Mouse (Mus musculus) thymus, postnatal 25 days (tissue): ENCODE data around the gene Mttp.
A peak's percentile ranks its signal among the peaks of the same experiment; 100 is the strongest.
"Not testable (repeated sequence)": the region's sequence is repeated elsewhere in the genome, so short reads cannot be mapped to it uniquely, and the experiment has no call there.

Source experiments
- DNase-seq: peaks from one replicate; pipeline ENCODE4 v3.0.0; 2022

Gene Mttp

DNA sequence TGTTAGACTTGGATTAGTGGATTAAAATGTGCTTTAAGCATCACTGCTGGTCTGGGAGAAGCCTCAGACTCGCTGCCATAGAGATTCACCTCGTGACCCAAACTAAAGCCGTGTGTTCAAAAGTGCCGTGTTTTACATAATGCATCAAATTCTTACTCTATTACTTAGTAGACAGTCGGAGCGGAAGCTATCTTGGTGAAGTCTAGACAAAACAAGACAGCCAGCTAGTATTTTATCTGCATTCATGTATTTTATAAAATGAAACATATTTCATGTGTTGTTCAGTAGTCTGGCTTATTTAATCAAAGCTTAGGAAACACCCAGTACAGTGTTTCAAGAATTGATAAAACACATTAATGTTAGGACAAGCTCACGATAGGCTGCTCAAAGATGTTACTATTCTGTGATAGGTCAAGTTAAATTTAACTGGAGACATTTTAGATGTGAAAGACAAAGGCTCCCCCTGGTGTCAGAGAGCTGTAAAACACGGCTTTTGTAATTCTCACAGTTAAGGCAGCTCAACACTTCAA is at the start of gene Mttp:
Gene Mttp, minus strand, starts transcription at position 327 of the 530 bp plus-strand sequence.
- peak; percentile 80 for DNase-seq

DNA sequence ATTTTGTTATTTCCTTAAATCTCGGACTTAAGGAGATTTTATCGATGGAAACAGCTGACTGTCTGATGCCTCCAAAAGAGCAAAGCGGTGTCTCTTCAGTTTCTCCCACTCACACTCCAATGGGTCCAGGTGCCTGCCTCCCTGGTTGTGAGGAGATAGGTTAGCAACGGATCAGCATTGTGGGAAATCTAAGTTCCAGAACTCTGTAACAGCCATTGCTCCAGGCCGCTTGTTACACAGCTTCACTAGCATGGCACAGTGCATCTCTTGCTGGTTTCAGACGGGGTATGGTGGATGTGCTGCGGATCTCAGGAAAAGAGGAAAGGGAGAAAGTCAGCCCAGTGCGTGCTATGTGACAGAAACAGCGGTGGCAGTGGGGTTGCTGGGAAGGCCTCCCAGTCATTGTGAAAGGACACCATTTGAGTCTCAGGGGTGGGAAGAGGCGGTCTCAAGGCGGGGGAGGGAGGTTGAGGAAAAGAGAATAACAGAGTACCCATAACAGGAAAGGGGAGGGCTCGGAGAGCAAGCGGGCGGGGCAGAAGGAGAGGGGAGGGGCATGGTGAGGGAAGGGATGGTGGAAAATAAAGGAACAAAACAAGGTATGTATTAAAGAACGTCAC is 49.0 kb upstream of the Mttp start, which contains the start of gene 4930579F01Rik:
Gene 4930579F01Rik, minus strand, starts transcription at position 143 of the 620 bp plus-strand sequence.
- DNase-seq = no peak

DNA sequence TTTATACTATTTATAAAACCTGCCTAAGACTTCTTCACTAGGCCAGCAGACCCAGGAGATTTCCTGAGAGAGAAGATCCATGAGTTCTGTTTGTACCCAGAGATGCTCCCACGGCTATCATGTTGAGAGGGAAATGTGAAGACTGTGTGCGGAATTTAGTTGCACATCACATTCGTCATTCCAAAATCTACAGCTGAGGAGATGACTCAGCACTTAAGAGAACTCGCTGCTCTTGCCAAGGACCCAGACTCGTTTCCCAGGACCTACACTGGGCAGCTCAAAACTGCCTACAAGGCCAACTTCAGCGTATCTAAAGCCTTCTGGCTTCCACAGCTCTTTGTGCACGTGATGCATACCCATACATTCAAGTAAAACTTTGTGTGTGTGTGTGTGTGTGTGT is 47.5 kb upstream of the Mttp start:
- DNase-seq = no peak

DNA sequence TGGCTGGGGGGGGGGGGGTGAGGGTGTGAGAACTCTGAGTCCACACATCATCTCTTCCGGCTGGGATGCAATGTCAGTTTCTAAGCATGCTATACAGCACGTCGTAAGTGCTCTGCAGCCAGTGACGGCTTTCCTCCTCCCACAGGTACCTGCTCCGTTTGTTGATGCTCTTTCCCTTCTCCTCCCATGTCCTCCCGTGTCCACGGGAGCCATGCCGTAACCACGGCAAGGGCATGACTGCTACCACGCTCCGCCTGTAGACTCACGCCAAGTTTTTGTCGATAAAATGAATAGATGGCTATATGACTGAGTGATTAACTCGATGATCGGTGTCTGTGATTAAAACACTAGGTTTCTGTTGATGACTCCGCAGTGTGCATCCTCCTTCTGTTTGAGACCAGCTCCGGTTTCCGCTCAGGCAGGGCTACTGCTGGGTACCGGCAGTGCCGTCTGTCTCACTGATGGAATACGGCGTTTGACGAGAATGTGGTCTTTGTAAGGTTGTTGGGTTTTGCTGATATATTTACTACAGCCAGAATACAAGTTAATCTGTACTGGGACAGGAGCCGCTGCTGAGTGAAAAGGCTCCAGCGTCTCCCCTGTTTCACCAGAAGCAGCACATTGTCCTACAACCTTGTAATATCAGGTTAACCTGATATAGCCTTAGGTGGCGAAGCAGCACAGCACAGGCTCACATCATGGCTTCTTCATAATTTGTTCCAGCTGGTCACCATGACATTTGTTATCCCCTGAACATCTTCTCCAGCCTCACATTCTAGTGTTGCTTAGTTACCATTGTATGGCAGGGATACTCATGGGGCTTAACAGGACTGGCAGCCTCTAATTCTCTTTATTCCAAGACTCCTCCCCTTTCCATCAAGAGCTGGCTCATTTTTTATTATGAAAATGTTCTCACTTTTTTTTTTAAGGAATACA is 41.5 kb upstream of the Mttp start:
- DNase-seq = no peak

DNA sequence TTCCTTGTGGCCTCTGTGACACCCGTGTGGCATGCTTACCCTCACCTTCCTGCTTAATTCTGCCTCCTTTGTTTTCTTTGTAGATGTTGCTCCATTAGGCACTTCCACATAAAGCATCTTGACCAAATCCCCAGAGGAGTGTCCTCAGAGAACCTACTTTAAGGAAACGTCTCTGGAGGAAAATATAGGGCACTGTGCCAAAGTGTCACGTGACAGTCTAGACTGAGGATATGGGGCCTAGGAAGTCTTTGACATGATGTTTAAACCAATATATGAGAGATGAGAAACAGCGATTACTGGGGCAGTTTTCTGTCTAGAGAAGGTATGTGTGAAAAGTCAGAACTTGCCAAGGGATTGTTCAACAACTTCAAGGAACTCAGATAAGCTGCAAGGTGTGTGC is 40.5 kb upstream of the Mttp start:
- no peak for DNase-seq

DNA sequence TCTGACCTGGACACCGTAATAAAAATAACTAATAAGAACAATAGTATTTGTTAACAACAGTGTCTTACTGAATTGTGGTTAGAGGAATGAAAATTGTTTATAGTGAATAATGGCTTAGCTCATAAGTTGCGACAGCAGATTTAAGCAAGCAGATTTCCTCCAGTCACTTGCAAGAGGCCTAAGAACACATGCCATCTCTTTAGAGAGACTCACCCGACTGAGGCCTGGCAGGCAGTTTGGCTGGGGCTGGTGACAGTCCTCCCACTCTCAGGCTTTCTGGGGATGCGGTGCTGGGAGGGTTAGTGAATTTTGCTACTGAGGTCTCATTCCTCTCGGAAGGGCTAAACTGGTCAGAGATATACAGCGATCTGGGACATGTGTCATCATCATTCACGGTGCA is 38.6 kb upstream of the Mttp start:
- DNase-seq = no peak

DNA sequence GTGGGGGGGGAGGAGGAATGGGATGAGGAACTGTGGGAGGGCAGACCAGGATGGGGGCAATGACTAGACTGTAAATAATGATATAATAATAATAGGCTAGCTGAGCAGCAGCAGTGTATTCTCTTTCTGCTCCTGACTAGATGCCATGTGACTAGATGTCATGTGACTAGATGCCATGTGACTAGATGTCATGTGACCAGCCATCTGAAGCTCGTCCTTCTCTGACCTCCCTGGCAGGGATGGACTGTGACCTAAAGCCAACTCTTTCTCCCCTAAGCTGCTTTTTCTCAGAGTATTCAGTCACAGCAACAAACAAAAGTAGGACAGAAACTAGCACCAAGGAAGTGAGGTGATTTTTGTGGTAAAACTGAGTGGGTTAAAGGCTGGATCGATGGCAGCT is 37.3 kb upstream of the Mttp start:
- DNase-seq = no peak

DNA sequence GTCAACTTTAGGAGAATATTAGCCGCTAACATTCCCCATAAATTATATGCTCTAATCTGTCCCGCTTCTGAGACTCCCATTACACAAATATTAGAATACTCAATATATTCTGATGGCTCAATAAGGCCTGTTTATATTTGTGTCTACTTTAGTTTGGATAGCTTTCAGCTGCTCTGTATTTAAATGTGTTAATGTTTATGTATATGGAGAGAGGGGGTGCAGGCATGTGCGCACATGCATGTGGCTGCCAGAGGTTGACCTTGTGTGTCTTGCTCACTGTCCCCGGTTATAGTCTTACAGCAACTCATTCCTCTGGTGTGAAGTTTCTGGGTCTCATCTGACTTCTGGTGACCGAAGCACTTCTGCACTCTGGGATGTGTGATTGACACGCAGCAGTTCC is 30.8 kb upstream of the Mttp start:
- DNase-seq = no peak

DNA sequence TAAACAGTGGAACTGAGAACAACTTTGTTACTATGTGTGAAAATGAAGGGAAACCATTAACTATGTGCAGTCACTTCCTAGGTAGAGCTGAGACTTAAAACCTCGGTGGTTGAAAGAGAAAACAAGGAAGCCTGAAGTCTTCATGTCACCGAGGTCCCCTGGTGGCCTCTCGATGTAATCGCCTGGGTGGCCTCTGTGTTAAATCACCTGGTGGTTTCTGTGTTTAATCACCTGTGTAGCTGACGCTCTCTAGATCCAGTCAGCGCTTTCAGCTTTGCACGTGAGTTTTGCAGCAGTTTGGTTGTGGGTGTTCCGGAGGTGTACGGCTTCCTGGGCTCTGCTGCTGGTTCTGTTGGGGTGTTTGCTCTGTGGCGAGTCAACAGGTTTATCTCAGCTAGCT is 28.5 kb upstream of the Mttp start:
- peak; percentile 20 for DNase-seq

DNA sequence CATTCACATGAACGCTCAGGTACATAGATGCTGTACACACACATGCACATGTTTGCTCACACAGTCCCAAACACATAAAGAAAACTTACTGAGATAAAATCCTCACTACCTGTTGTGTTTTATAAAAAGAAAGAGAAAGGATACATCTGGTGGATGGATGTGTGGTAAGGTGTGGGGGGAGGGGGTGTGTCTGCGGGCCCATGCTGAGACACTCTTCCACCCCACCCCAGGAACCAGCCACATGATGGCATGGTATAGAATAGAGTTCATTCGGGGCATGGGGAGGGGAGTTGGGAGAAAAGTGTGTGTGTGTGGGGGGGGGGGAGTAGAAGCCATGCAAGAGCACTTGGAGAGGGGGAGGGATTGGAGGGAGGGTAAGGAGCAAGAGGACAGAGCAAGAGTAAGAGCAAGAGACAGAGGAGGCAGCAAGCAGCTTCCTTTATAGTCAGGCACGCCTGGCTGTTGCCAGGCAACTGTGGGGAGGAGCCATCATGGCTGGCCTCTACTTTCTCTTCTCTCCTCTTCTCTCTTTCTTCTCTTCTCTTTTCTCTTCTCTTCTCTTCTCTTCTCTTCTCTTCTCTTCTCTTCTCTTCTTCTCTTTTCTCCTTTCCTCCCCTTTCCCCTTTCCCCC is 17.9 kb upstream of the Mttp start:
- no peak for DNase-seq

DNA sequence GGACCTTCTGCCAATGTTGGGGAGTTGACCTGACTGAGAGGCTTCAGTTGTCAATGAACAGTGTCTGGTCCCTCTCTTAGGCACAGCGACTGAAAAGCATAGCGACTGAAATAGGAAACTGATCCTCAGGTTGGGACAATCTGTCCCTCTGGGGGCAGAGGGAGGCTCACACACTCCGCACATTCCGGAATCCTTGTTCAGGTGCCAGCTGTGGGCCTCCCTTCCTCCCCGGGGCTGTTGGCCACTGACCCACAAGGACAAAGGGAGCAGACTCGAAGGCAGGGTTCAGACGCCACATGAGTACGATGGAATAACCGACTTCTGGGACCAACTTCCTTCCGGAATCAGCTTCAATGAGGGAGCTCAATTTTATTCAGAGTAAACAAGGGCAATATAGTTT is 16.9 kb upstream of the Mttp start:
- DNase-seq = no peak

DNA sequence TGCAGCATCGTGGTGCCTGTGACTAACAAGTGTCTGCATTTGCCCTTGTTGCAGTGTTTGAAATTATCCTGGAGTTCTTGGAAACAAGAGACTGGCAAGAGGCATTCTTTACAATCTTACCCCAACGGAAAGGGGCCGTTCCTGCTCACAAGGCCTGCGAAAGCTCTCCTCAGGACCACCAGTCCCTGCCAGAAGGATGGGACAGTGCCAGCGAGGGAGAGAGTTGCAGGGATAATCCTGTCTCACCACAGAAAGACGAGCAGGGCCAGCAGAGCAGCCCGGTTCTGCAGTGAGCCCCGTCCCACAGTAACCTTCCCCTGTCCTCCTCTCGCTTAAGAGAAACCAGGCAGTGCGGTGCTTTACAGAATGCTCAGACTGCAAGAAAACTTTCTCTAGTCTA is 11.9 kb upstream of the Mttp start:
- no peak for DNase-seq

DNA sequence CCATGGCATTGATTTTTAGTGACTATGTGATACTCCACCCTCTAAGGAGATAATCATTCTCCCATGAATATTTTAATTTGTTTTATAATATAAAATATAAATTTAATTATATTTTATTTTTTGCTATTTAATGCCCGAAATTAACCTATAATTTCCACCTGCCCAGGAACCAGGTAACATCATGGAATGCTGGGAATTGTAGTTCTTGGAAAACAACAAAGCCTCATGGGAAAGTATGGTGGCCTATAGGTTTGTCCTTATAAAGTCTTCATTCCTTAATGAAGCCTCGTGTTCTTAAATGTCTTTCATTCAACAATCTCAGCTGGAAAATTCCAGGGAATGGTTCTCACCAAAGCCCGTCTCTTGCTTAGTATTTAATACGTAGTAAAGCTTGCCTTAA is 10.3 kb upstream of the Mttp start:
- DNase-seq = no peak

DNA sequence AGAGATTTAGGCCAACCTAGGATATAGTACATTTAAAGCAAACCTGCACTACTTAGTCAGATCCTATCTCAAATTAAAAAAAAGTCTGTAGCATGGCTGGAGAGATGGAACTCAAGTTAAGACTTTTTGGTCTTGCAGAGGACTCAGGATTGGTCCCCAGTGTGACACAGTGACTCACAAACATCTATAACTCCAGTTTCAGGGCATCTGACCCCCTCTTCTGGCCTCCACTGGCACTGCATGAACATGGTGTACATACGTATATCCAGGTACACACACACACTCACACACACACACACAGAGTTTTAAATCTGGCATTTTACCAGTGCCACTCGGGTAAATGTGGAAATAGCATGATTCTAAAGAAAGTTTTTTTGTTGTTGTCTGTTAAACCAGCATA is 4.0 kb upstream of the Mttp start:
- no peak for DNase-seq

DNA sequence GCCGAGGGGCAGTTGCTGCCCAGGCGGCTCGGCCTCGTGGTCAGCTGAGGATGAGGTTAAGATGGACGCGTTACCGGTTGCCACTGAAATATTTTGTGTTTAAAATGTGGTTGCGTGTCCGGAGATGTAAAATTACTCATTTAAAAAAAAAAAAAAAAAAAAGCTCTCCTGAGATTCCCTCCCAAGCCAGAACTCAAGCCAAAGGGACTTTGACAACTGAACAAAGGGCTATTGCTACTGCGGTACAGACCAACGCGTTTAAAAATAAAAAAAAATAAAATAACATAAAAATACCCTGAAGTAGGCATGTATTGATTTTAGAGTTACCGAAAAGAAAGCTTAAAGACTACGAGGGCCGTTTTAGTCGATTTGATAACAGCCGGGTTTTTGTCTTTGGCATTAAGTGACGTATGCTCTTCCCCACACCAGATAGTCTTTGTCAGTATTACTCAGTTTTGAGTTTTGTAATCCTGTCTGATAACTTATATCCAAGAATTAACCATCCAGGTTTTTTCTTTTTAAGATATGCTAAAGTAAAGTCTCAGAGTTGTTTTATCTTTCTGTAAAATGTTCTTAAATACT is 617 bp downstream of the Mttp start:
- DNase-seq = no peak

DNA sequence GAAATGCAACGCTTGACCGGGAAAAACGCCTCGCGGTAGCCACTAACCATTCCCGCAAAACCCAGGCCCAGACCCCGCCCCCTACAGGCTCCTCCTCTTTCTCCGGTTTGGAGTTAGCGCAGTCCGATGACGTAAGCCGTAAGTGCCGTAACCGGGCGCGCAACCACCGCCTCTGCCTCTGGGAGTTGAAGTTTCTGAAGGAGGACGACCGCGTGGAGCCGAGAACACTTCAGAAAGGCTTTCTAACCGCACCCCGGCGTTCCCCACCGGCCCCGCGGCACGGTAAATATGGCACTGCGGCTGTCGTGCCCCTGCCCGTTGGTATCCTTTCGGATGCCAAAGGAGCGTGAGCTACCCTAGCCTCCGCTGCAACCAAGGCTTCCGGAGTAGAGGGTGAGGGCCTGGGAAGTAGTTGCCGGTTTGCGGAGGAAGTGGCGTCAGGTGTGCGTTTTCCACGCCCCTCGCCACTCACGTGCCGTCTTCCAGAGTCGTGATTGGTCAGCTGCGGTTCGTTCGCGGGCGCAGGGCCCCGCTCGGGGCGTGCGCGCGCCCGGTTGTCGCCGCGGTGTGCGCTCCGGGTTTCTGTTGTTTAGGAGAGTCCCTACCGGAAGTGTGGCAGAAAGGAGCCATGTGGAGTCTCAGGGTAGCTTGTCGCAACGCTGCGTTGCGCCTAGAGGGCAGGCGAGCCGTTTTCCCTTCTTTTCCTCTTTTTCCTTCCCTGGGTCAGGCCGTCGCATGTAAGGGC is 1.3 kb downstream of the Mttp start, which contains the start of gene Trmt10a:
Gene Trmt10a, plus strand, starts transcription at position 134 of the 745 bp plus-strand sequence.
- peak; percentile 95 for DNase-seq

DNA sequence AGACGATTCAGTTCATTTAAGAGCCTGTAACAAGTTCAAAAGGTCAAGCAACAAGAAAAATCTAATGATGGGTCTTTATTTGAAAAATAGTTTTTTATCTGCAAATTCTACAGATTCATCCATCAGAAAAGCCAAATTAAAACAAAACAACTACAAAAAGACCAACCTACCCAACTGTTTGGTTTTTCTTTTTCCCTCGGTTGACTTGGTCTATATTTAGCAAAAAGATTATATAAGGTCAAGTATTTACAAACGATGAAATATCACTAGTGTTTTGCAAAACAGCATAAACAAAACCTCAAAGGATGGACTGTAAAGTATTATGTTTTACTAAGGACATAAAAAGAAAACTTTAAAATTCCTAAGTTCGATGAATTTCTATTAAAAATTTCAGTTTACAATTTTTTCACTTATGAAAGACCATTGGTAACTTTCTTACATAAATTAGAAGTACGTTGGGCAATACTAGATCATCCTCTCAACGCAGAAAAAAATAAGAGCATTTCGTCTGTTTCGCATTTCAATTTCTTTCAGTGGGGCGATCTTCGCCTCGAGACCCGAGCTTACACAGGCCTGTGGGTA is 1.9 kb downstream of the Mttp start:
- no peak for DNase-seq

DNA sequence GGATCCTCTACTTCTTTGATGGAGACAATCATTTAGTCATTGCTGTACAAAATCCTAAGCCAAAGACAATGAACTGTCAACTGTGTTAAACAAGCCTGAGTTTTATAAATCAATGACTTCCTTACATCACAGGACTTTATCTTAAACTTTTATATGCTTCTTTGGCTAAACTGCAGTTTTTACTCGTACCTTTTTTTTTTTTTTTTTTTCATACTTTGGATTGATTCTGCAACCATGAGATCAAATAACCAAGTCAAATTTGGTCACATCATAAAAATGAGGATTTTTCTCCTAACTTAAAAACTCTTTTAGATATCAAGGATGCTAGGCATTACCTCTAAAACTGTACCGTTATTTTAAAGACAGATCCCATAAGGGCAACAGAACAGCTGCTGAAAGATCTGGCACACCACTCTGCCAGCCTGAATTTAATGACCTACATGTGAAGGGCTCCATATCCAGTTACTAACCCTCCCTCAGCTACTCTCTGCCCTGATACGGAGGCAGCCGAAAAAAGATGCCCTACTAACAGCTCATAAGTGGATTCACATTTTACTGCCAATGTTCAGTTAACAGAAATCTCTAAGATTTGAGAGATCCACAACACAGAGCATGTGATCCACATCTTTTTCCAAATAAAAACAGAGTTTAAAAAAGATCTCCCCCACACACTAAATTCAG is 2.6 kb downstream of the Mttp start:
- no peak for DNase-seq

DNA sequence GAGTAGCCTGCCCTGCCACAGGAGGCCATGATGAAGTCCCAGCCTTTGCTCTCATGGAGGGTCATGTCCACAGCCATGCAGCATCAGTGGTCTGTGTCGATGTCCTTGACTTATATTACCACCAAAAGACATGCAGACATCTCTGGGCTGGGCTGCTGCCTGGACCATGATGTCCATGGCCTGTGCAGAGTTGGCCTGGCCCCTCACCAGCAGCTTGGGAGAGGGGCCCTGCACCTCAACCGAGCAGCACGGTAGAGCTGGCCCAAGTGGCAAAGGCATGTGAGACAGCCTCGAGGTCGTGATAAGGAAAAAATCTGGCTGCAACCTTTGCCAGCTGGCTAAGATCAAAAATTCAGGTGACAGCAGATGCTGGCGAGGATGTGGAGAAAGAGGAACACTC is 5.1 kb downstream of the Mttp start:
- no peak for DNase-seq

DNA sequence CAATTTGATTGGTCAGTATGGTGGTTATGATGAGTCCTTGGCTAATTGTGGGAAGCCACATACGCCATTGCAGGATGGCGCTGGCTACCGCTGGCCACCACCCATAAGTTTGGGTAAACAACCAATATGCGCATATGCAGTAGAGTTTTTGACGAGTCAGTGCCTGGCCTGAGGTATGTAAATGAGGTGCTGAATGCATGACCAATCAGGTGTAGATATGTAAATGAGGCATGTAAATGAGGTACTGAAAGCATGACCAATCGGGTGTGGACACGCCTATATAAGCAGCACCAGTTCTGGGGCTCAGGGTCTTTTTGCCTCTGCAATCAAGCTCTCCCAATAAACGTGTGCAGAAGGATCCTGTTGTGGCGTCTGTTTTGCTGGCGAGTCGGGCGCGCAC is 6.6 kb downstream of the Mttp start:
- not testable (repeated sequence) for DNase-seq

DNA sequence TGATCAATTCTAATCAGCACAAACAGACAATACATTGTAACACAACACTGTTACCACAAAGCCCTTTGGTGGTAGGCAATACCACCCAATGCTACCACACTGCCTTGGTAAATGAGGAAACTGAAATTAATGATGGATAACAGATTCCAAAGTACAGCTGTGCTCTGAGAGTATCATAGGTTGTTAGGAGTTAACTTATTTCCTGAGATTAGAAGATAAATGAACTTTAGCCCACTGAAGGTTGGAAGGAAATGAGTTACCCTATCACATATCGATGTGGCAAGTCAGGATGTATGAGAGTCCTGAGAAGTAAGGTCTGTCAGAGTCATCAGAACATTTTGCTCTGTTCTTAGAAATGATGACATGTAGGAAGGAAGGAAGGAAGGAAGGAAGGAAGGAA is 10.2 kb downstream of the Mttp start:
- no peak for DNase-seq
